Mouse (Mus musculus): ENCODE measurements around the gene Cyb5r3. TPM values are rescaled to one million over a fixed set of nuclear protein-coding genes. Genes with fewer than 3 reads are reported as not detected.

Cyb5r3 gene
- total and polyA plus RNA-seq, 3 experiments = 35.7 to 102 (median 59.1) TPM

- in situ Hi-C loops (cut with MboI; ENCODE audit: low pct_ligation_motif_present, low pct_unique_long_range_greater_than_20kb, low sequenced_read_pairs) (no loop called here), dilution Hi-C loops (cut with MboI; ENCODE audit: extremely low pct_ligation_motif_present, extremely low pct_unique_long_range_greater_than_20kb, low sequenced_read_pairs) (no loop called here)
- no peaks in the 10 kb centered on the region for H3K9me3 ChIP-seq (replicated peaks; ENCODE audit: low read length)
- DNase-seq (ENCODE audit: extremely low read depth) = no peak
- peaks cover 39 to 78% of the 10 kb centered on the region in 2 experiments for H3K36me3 ChIP-seq (replicated peaks in 1 of 2; ENCODE audit: control insufficient read depth in 1 of 2, insufficient read depth in 1 of 2, low read length in 1 of 2)
- no peaks in the 10 kb centered on the region for H3K27me3 ChIP-seq (replicated peaks)
- H3K4me2 ChIP-seq (ENCODE audit: insufficient read depth, low read depth, poor library complexity, severe bottlenecking) = no peak overlapping the region
- TF ChIP-seq USF2 (conservative IDR thresholded peaks at IDR 0.05; ENCODE audit: low read depth, low read length) (no peak), JUND (conservative IDR thresholded peaks at IDR 0.05; ENCODE audit: low read depth, low read length) (no peak), SIN3A (IDR thresholded peaks at IDR 0.05; ENCODE audit: low read length) (no peak), ZKSCAN1 (IDR thresholded peaks at IDR 0.05; ENCODE audit: borderline replicate concordance, low read depth, low read length) (no peak), GABPA (IDR thresholded peaks at IDR 0.05; ENCODE audit: insufficient replicate concordance, low read depth, low read length) (no peak), ELF1 (IDR thresholded peaks at IDR 0.05; ENCODE audit: low read depth, low read length) (no peak), MAFK (IDR thresholded peaks at IDR 0.05; ENCODE audit: insufficient replicate concordance, low read length) (no peak), BHLHE40 (IDR thresholded peaks at IDR 0.05; ENCODE audit: low read depth, low read length) (no peak)
- H3K79me2 ChIP-seq (replicated peaks; ENCODE audit: control insufficient read depth, extremely low read depth, insufficient read depth, poor library complexity, severe bottlenecking) = no peaks in the 10 kb centered on the region
- H3K27ac ChIP-seq (ENCODE audit: insufficient read depth, low read depth) = no peak overlapping the region
- no peak overlapping the region for H3K9ac ChIP-seq (ENCODE audit: insufficient read depth, low read depth)
- no peak overlapping the region for H3K4me3 ChIP-seq (replicated peaks in 1 of 3; ENCODE audit: low read depth in 2 of 3, low read length in 2 of 3, poor library complexity in 1 of 3)
- peaks cover 2 to 35% of the 10 kb centered on the region in 2 experiments; a peak in 3 of 4 replicates for H3K4me1 ChIP-seq (ENCODE audit: control insufficient read depth in 1 of 2, insufficient read depth in 2 of 2)
Observed at GRCm38 (mm10) chr15:83111290-83111689, 61.1 kb downstream of the Cyb5r3 start.

- no peak for DNase-seq (ENCODE audit: extremely low read depth)
- Histone ChIP-seq H3K9ac (ENCODE audit: insufficient read depth, low read depth) (no peak overlapping the region), H3K79me2 (replicated peaks; ENCODE audit: control insufficient read depth, extremely low read depth, insufficient read depth, poor library complexity, severe bottlenecking) (no peaks in the 10 kb centered on the region), H3K36me3 (replicated peaks in 1 of 2; ENCODE audit: control insufficient read depth in 1 of 2, insufficient read depth in 1 of 2, low read length in 1 of 2) (peaks cover 31 to 83% of the 10 kb centered on the region in 2 experiments), H3K4me1 (ENCODE audit: control insufficient read depth in 1 of 2, insufficient read depth in 2 of 2) (peaks cover 0 to 31% of the 10 kb centered on the region in 2 experiments; a peak in 2 of 4 replicates), H3K4me3 (replicated peaks in 1 of 3; ENCODE audit: low read depth in 2 of 3, low read length in 2 of 3, poor library complexity in 1 of 3) (no peak overlapping the region), H3K9me3 (replicated peaks; ENCODE audit: low read length) (no peaks in the 10 kb centered on the region), H3K27me3 (replicated peaks) (no peaks in the 10 kb centered on the region), H3K4me2 (ENCODE audit: insufficient read depth, low read depth, poor library complexity, severe bottlenecking) (no peak overlapping the region), H3K27ac (ENCODE audit: insufficient read depth, low read depth) (no peak overlapping the region)
- no peak for TF ChIP-seq IRF4 (IDR thresholded peaks at IDR 0.05; ENCODE audit: low read depth, low read length)
- TF ChIP-seq SMC3 (IDR thresholded peaks at IDR 0.05; ENCODE audit: low read depth, low read length) = no peak
- TF ChIP-seq ZMIZ1 (IDR thresholded peaks at IDR 0.05; ENCODE audit: low read depth, low read length) = no peak
- TF ChIP-seq ELF1 (IDR thresholded peaks at IDR 0.05; ENCODE audit: low read depth, low read length) = no peak
- no peak for TF ChIP-seq MAFK (IDR thresholded peaks at IDR 0.05; ENCODE audit: insufficient replicate concordance, low read length)
- no peak for TF ChIP-seq RCOR1 (conservative IDR thresholded peaks at IDR 0.05; ENCODE audit: low read depth, low read length)
- no peak for TF ChIP-seq ZNF384 (IDR thresholded peaks at IDR 0.05; ENCODE audit: low read depth, low read length)
- TF ChIP-seq UBTF (IDR thresholded peaks at IDR 0.05; ENCODE audit: low read depth, low read length) = no peak
- no peak for TF ChIP-seq POLR2AphosphoS2 (IDR thresholded peaks at IDR 0.05; ENCODE audit: low read depth, low read length)
- no peak for TF ChIP-seq RAD21 (IDR thresholded peaks at IDR 0.05; ENCODE audit: low read depth, low read length)
- TF ChIP-seq BHLHE40 (IDR thresholded peaks at IDR 0.05; ENCODE audit: low read depth, low read length) = no peak
- TF ChIP-seq EP300 (IDR thresholded peaks at IDR 0.05; ENCODE audit: low read length) = no peak
- no peak for TF ChIP-seq TCF12 (IDR thresholded peaks at IDR 0.05; ENCODE audit: low read depth, low read length)
- no peak for TF ChIP-seq HCFC1 (IDR thresholded peaks at IDR 0.05; ENCODE audit: low read depth, low read length)
- no peak for TF ChIP-seq CHD1 (IDR thresholded peaks at IDR 0.05; ENCODE audit: low read depth, low read length)
- no peak for TF ChIP-seq USF2 (conservative IDR thresholded peaks at IDR 0.05; ENCODE audit: low read depth, low read length)
- no peak for TF ChIP-seq MYC (IDR thresholded peaks at IDR 0.05; ENCODE audit: low read depth, low read length)
- no peak for TF ChIP-seq MEF2A (IDR thresholded peaks at IDR 0.05; ENCODE audit: borderline replicate concordance, low read depth, low read length)
- no peak for TF ChIP-seq TBP (conservative IDR thresholded peaks at IDR 0.05; ENCODE audit: low read depth, low read length)
- TF ChIP-seq GABPA (IDR thresholded peaks at IDR 0.05; ENCODE audit: insufficient replicate concordance, low read depth, low read length) = no peak
- dilution Hi-C loops (cut with MboI; ENCODE audit: extremely low pct_ligation_motif_present, extremely low pct_unique_long_range_greater_than_20kb, low sequenced_read_pairs) (no loop called here), in situ Hi-C loops (cut with MboI; ENCODE audit: low pct_ligation_motif_present, low pct_unique_long_range_greater_than_20kb, low sequenced_read_pairs) (no loop called here)
Observed at GRCm38 (mm10) chr15:83107814-83108213, 64.6 kb downstream of the Cyb5r3 start.
